Mouse (Mus musculus) naive thymus-derived CD4-positive, alpha-beta T cell, adult 2 months (primary cell): Measurements from ENCODE around the gene Ppp4r4.
"Not testable (repeated sequence)": the region's sequence is repeated elsewhere in the genome, so short reads cannot be mapped to it uniquely, and the experiment has no call there.

Experiments used
- DNase-seq: peaks from one replicate; pipeline ENCODE4 v3.0.0-alpha.2; 2011; ENCODE audit warnings: low read depth

The Ppp4r4 gene

GRCm38 (mm10) chr12:103634430-103634829, 102.3 kb downstream of the Ppp4r4 start:
- no peak for DNase-seq

GRCm38 (mm10) chr12:103635846-103636245, 103.8 kb downstream of the Ppp4r4 start:
- no peak for DNase-seq

- DNase-seq, result peak; percentile 33
Measured at GRCm38 (mm10) chr12:103643336-103643735, 111.3 kb downstream of the Ppp4r4 start.

GRCm38 (mm10) chr12:103643818-103644217, 111.7 kb downstream of the Ppp4r4 start:
- no peak for DNase-seq

DNA sequence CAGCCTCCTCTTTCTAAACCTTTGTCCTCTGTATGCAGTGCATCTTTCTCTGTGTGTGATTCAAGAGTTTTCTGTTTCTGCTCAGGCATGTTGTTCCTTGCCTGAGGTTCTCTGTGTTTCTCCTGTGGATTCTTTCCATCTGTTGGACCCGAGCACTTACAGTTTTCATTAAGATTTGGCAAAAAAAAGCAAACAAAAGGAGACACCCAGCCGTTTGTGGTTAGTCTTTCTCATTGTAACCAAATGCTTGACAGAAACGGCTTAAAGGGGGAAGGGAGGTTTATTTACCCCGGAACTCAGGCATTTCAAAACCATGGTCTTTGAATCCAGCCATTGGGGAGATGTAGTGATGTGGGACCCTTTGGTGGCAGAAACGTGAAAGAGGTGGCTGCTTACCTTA, 112.5 kb downstream of the Ppp4r4 start:
- no peak for DNase-seq

DNA sequence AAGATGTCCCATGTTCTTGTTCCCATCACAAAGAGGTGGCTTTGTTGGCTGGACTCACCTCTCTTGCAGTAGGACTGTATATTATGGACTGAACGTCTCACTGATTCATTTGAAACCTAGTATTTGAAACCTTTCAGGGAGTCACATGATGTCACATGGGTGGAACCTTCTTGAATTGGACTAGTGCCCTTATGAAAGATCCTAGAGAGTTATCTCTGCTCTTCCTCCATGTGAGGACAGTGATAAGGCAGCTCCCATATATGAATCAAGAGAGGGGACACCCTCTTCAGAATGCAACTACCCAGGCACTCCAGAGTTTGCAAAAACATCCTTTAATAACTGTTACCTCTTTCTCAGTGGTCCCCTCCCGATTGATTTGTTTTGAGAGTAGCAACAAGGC, 114.2 kb downstream of the Ppp4r4 start:
- no peak for DNase-seq

DNA sequence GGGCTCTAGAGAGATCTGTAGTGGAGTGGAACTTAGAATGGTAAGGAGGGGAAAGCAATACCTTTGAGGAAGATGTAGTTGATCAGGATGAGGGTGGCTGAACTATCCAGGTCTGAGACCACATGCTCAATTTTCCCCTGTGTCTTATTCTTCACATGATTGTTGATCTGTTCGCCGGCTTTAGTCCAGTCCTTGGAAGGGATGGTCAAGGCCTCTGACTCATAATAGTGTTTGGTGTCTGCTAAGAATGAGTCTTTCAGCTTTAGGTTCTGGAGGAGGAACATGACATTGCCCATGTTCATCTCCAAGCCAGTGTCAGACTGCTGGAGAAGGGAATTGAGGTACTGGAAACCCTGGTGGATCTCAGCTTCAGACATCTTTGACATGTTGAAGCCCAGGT, 121.8 kb downstream of the Ppp4r4 start:
- no peak for DNase-seq

- no peak for DNase-seq
Measured at GRCm38 (mm10) chr12:103655123-103656044, 123.3 kb downstream of the Ppp4r4 start.

- no peak for DNase-seq
Measured at GRCm38 (mm10) chr12:103656848-103657626, 125.0 kb downstream of the Ppp4r4 start, which contains the start of gene Serpina6. Serpina6 (minus strand) TSS chr12:103657212.

DNA sequence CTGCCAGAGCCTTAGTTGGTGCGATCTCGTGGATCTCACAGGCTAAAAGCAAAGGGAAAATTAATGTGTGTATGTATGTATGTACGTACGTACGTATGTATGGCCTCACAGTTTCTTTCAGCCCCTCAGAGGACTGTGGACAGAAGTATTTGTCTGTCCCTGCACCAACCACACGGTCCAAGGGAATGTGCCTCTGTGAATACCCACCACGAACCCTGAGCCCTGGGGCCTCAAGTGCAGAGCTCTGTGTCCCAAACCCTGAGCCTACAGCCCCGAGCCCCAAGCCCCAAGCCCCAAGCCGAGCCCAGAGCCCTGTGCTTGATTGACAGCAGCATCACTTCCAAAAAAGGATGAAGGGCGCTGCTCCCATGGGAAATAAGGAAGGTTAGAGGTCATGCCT, 125.9 kb downstream of the Ppp4r4 start:
- no peak for DNase-seq

DNA sequence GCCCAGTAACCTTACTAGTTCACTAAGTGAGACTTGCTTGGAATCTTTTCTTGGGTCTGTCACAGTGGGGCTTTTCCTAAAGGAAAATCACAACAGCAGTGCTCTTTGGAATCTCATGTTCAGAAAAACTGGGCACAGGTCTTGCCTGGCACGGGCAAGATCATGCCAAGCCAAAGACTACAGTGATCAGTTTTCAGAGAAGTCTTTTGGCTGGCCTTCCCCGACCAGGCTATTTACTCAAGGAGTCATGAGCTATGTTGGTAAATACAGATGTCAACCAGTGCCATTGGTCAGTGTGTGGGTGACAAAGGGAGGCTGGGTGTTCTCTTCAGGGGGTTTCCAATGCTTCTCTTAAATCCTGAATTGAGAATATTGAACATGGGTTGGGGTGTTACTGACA, 127.1 kb downstream of the Ppp4r4 start:
- DNase-seq, result no peak

DNA sequence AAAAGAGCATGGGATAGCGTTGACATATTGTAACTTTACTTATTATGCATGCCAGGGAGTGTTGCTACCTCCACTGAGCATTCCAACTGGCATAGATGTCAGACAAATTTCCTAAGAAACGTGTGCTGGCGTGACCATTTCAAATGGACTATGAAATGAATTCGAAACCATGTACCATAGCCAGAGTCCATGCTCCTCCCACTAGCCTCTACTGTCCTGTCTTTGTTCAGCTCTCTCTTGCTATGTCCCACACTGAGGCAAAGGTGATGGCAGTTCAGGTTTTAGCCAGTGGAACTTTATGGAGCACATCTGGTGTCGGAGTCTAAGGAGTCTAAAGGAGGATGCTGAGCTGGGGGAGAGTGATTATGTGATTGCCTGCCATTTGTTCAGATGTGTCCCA, 128.0 kb downstream of the Ppp4r4 start:
- DNase-seq, result no peak

- not testable (repeated sequence) for DNase-seq
Measured at GRCm38 (mm10) chr12:103662053-103662452, 130.0 kb downstream of the Ppp4r4 start.
